Mouse (Mus musculus) c-Kit-positive CD71-positive TER-119-positive erythroid progenitor cells, embryonic 14.5 days (primary cell): ENCODE data around the gene Pbp2.

Experiments
- DNase-seq: peaks from one replicate; pipeline ENCODE4 v3.0.0-alpha.2; 2013; ENCODE audit warnings: low spot score

Pbp2 gene

GRCm38 (mm10) chr6:135302421-135303125 lies 7.6 kb downstream of the Pbp2 start:
- no peak for DNase-seq

GRCm38 (mm10) chr6:135300469-135300868 lies 9.7 kb downstream of the Pbp2 start:
- no peak for DNase-seq

GRCm38 (mm10) chr6:135299024-135299550 lies 11.1 kb downstream of the Pbp2 start:
- DNase-seq, result no peak

GRCm38 (mm10) chr6:135297570-135297969 lies 12.6 kb downstream of the Pbp2 start:
- no peak for DNase-seq

GRCm38 (mm10) chr6:135296267-135296666 lies 13.9 kb downstream of the Pbp2 start:
- peak; percentile 5 for DNase-seq

GRCm38 (mm10) chr6:135295082-135295861 lies 14.9 kb downstream of the Pbp2 start:
- DNase-seq, result no peak

GRCm38 (mm10) chr6:135294150-135294549 lies 16.1 kb downstream of the Pbp2 start:
- no peak for DNase-seq

GRCm38 (mm10) chr6:135292391-135292790 lies 17.8 kb downstream of the Pbp2 start:
- no peak for DNase-seq

- DNase-seq, result no peak
Measured at GRCm38 (mm10) chr6:135279856-135280255, 30.3 kb downstream of the Pbp2 start.

GRCm38 (mm10) chr6:135279286-135279685 lies 30.9 kb downstream of the Pbp2 start:
- no peak for DNase-seq

- DNase-seq, result no peak
Measured at GRCm38 (mm10) chr6:135278302-135278701, 31.9 kb downstream of the Pbp2 start.

GRCm38 (mm10) chr6:135276474-135277295 lies 33.5 kb downstream of the Pbp2 start:
- no peak for DNase-seq

GRCm38 (mm10) chr6:135275231-135275630 lies 35.0 kb downstream of the Pbp2 start:
- DNase-seq, result no peak

GRCm38 (mm10) chr6:135273066-135273465 lies 37.1 kb downstream of the Pbp2 start:
- DNase-seq, result no peak

GRCm38 (mm10) chr6:135271761-135272160 lies 38.4 kb downstream of the Pbp2 start:
- DNase-seq, result no peak

GRCm38 (mm10) chr6:135269626-135270025 lies 40.6 kb downstream of the Pbp2 start:
- DNase-seq, result no peak

GRCm38 (mm10) chr6:135268392-135268791 lies 41.8 kb downstream of the Pbp2 start:
- no peak for DNase-seq

- DNase-seq, result no peak
Measured at GRCm38 (mm10) chr6:135267221-135267620, 43.0 kb downstream of the Pbp2 start.

- no peak for DNase-seq
Measured at GRCm38 (mm10) chr6:135266056-135266455, 44.1 kb downstream of the Pbp2 start.

GRCm38 (mm10) chr6:135264136-135264535 lies 46.1 kb downstream of the Pbp2 start:
- no peak for DNase-seq

GRCm38 (mm10) chr6:135262565-135262964 lies 47.6 kb downstream of the Pbp2 start:
- DNase-seq, result no peak

GRCm38 (mm10) chr6:135261124-135261523 lies 49.1 kb downstream of the Pbp2 start:
- no peak for DNase-seq
